Mouse (Mus musculus) hindbrain, embryonic 14.5 days (tissue): ENCODE data around the gene P4hb. TPM values are rescaled to one million over a fixed set of nuclear protein-coding genes. Genes with fewer than 3 reads are reported as not detected.
"Not testable (repeated sequence)": the region's sequence is repeated elsewhere in the genome, so short reads cannot be mapped to it uniquely, and the experiment has no call there.

Source experiments
- ATAC-seq: fragments of 200-750 bp; cut with Nextera tagmentation; 2 replicates; pipeline ENCODE4 v1.8.0; 2017; ENCODE audit warnings: moderate number of reproducible peaks, mild to moderate bottlenecking, moderate TSS enrichment, moderate library complexity; ENCODE audit not compliant: low FRiP score
- DNase-seq: peaks from one replicate; pipeline ENCODE4 v3.0.0-alpha.2; 2015; ENCODE audit warnings: low spot score
- H3K27ac ChIP-seq: fragments of 300-500 bp; sonication (generic); 2 replicates; pipeline ENCODE4 v1.5.1; 2014; ENCODE audit warnings: mild to moderate bottlenecking, moderate library complexity
- H3K27me3 ChIP-seq: fragments of 300-500 bp; sonication (generic); 2 replicates; pipeline ENCODE4 v1.6.1; 2014; ENCODE audit warnings: mild to moderate bottlenecking, low read length, mixed read lengths; ENCODE audit not compliant: control insufficient read depth, insufficient read depth
- H3K36me3 ChIP-seq: fragments of 300-500 bp; sonication (generic); replicated peaks from 2 replicates; pipeline ENCODE4 v1.6.1; 2014; ENCODE audit not compliant: control insufficient read depth, insufficient read depth
- H3K4me1 ChIP-seq: fragments of 300-500 bp; sonication (generic); replicated peaks from 2 replicates; pipeline ENCODE4 v1.6.1; 2014; ENCODE audit warnings: antibody characterized with exemption, low read length, mixed read lengths; ENCODE audit not compliant: control insufficient read depth, insufficient read depth
- H3K4me2 ChIP-seq: fragments of 300-500 bp; sonication (generic); replicated peaks from 2 replicates; pipeline ENCODE4 v1.6.1; 2014; ENCODE audit warnings: mild to moderate bottlenecking, moderate library complexity
- H3K4me3 ChIP-seq: fragments of 300-500 bp; sonication (generic); replicated peaks from 2 replicates; pipeline ENCODE4 v1.5.1; 2014; ENCODE audit warnings: mild to moderate bottlenecking, low read length
- H3K9ac ChIP-seq: fragments of 300-500 bp; sonication (generic); 2 replicates; pipeline ENCODE4 v1.6.1; 2014
- H3K9me3 ChIP-seq: fragments of 300-500 bp; sonication (generic); 2 replicates; pipeline ENCODE4 v1.6.1; 2016; ENCODE audit warnings: low read length; ENCODE audit not compliant: control insufficient read depth
- whole genome bisulfite sequencing: fragments of 180-500 bp; shearing (Covaris S2); extraction: QIAGEN DNeasy Blood & Tissue Kit; methylation state at CpG from one replicate; pipeline ENCODE4 v1.1.7; 2014; 5-methylcytosine and 5-hydroxymethylcytosine counted together
- polyA plus RNA-seq: library from polyadenylated mRNA; unstranded; fragments of >200 nt; fragmentation: Nextera tagmentation; extraction: Ambion mirVana; gene quantifications from 2 replicates; pipeline ENCODE4 v1.2.1, GENCODE M21; 2014

P4hb gene
- polyA plus RNA-seq, 1 experiment from 2014 or later, result 295 TPM

- Histone ChIP-seq H3K9ac (no peak overlapping the region), H3K27ac (no peak overlapping the region), H3K4me1 (peaks cover 21% of the 10 kb centered on the region), H3K36me3 (peaks cover 67% of the 10 kb centered on the region), H3K4me2 (no peak overlapping the region), H3K4me3 (no peak overlapping the region), H3K27me3 (no peaks in the 10 kb centered on the region), H3K9me3 (no peaks in the 10 kb centered on the region)
- ATAC-seq (no peak), DNase-seq (no peak)
- 97% methylated on average over 3 of the region's 3 CpGs for WGBS
Measured at GRCm38 (mm10) chr11:120600716-120601115, 27.7 kb upstream of the P4hb start.

GRCm38 (mm10) chr11:120598990-120599549, 26.0 kb upstream of the P4hb start:
- Histone ChIP-seq H3K27ac (peak overlapping the region; percentile 91), H3K9me3 (no peaks in the 10 kb centered on the region), H3K4me3 (peak overlapping the region; percentile 96), H3K4me2 (peak overlapping the region; percentile 88), H3K4me1 (peaks cover 21% of the 10 kb centered on the region), H3K9ac (peak overlapping the region; percentile 98), H3K27me3 (no peaks in the 10 kb centered on the region), H3K36me3 (peaks cover 67% of the 10 kb centered on the region)
- DNase-seq (no peak), ATAC-seq (no peak)
- 50% methylated on average over 17 of the region's 17 CpGs for WGBS

- WGBS, result 1% methylated on average over 83 of the region's 88 CpGs
- peaks cover 68% of the 10 kb centered on the region for H3K36me3 ChIP-seq
- H3K9me3 ChIP-seq, result no peaks in the 10 kb centered on the region
Measured at GRCm38 (mm10) chr11:120598283-120598989, 25.4 kb upstream of the P4hb start, which contains the start of the genes Alyref and Anapc11. Gene Alyref, minus strand, starts transcription at chr11:120598365. Gene Anapc11, plus strand, starts transcription at chr11:120598421.

GRCm38 (mm10) chr11:120597240-120598235, 24.5 kb upstream of the P4hb start:
- 5% methylated on average over 95 of the region's 99 CpGs for WGBS
- peaks cover 68% of the 10 kb centered on the region for H3K36me3 ChIP-seq

More at GRCm38 (mm10) chr11:120598283-120598989, 25.4 kb upstream of the P4hb start, which contains the start of the genes Alyref and Anapc11:
- Histone ChIP-seq H3K27me3 (no peaks in the 10 kb centered on the region), H3K9ac (peak within 1 kb of the TSS; percentile 98), H3K4me2 (peak within 1 kb of the TSS; percentile 88), H3K4me3 (peak within 1 kb of the TSS; percentile 96), H3K27ac (peak within 1 kb of the TSS; percentile 91), H3K4me1 (peaks cover 21% of the 10 kb centered on the region)
- peak; percentile 97 for DNase-seq
- peak; percentile 98 for ATAC-seq

GRCm38 (mm10) chr11:120588531-120588930, 15.5 kb upstream of the P4hb start:
- no peak for ATAC-seq
- no peaks in the 10 kb centered on the region for H3K9me3 ChIP-seq
- 94% methylated on average over 6 of the region's 6 CpGs for WGBS
- no peak overlapping the region for H3K9ac ChIP-seq
- H3K27me3 ChIP-seq, result no peaks in the 10 kb centered on the region
- no peak for DNase-seq
- no peaks in the 10 kb centered on the region for H3K4me1 ChIP-seq
- no peak overlapping the region for H3K4me3 ChIP-seq
- peaks cover 92% of the 10 kb centered on the region for H3K36me3 ChIP-seq
- no peak overlapping the region for H3K27ac ChIP-seq
- no peak overlapping the region for H3K4me2 ChIP-seq

More at GRCm38 (mm10) chr11:120597240-120598235, 24.5 kb upstream of the P4hb start:
- peak overlapping the region; percentile 91 for H3K27ac ChIP-seq
- peak overlapping the region; percentile 88 for H3K4me2 ChIP-seq
- H3K27me3 ChIP-seq, result no peaks in the 10 kb centered on the region
- H3K4me1 ChIP-seq, result peaks cover 21% of the 10 kb centered on the region
- peak; percentile 57; the same call in 1 of the 2 replicates for ATAC-seq
- H3K4me3 ChIP-seq, result peak overlapping the region; percentile 96
- H3K9me3 ChIP-seq, result no peaks in the 10 kb centered on the region
- no peak for DNase-seq
- peak overlapping the region; percentile 98 for H3K9ac ChIP-seq

- Histone ChIP-seq H3K4me1 (peaks cover 18% of the 10 kb centered on the region), H3K9me3 (no peaks in the 10 kb centered on the region), H3K27me3 (no peaks in the 10 kb centered on the region), H3K4me2 (no peak overlapping the region), H3K27ac (no peak overlapping the region), H3K4me3 (no peak overlapping the region), H3K36me3 (peaks cover 56% of the 10 kb centered on the region), H3K9ac (no peak overlapping the region)
- ATAC-seq, result no peak
- WGBS, result 97% methylated on average over 1 of the region's 1 CpGs
- DNase-seq, result no peak
Measured at GRCm38 (mm10) chr11:120583937-120584336, 10.9 kb upstream of the P4hb start.

- H3K9ac ChIP-seq, H3K4me3 ChIP-seq, H3K27me3 ChIP-seq, DNase-seq, ATAC-seq, H3K9me3 ChIP-seq, H3K4me2 ChIP-seq: not testable (repeated sequence)
- Histone ChIP-seq H3K27ac (peak overlapping the region; percentile 94), H3K36me3 (peaks cover 56% of the 10 kb centered on the region), H3K4me1 (peaks cover 18% of the 10 kb centered on the region)
- 95% methylated on average over 2 of the region's 2 CpGs for WGBS
Measured at GRCm38 (mm10) chr11:120582982-120583293, 9.9 kb upstream of the P4hb start.

GRCm38 (mm10) chr11:120582268-120582981, 9.4 kb upstream of the P4hb start:
- H3K4me1 ChIP-seq, result peaks cover 18% of the 10 kb centered on the region
- DNase-seq (peak; percentile 27), ATAC-seq (no peak)
- peak overlapping the region; percentile 91 for H3K4me2 ChIP-seq
- H3K36me3 ChIP-seq, result peaks cover 56% of the 10 kb centered on the region
- peak overlapping the region; percentile 80 for H3K9ac ChIP-seq
- peak overlapping the region; percentile 87 for H3K4me3 ChIP-seq
- WGBS, result 69% methylated on average over 8 of the region's 8 CpGs
- no peaks in the 10 kb centered on the region for H3K27me3 ChIP-seq
- peak overlapping the region; percentile 94 for H3K27ac ChIP-seq
- no peaks in the 10 kb centered on the region for H3K9me3 ChIP-seq
